Mouse (Mus musculus) myocyte (in vitro differentiated cells): Measurements from ENCODE around the gene D13Ertd608e.
"Not testable (repeated sequence)": the region's sequence is repeated elsewhere in the genome, so short reads cannot be mapped to it uniquely, and the experiment has no call there.

Experiments used
- E2F4 ChIP-seq: IDR thresholded peaks from one replicate; pipeline ENCODE4 v1.6.1; 2011; ENCODE audit warnings: mild to moderate bottlenecking, control low read depth, moderate library complexity; ENCODE audit not compliant: insufficient read depth
- MYOG ChIP-seq, 3 experiments: IDR thresholded peaks; one replicate each; pipeline ENCODE4 v1.6.1; 2011; ENCODE audit warnings: control low read depth in 2 of 3, low read depth in 2 of 3, mild to moderate bottlenecking in 2 of 3; ENCODE audit not compliant: insufficient read length in 2 of 3, control insufficient read depth in 1 of 3, insufficient read depth in 1 of 3
- POLR2A ChIP-seq: IDR thresholded peaks from one replicate; pipeline ENCODE4 v1.6.1; 2011; ENCODE audit warnings: low read depth, mild to moderate bottlenecking, control low read depth, moderate library complexity; ENCODE audit not compliant: insufficient read length
- POLR2AphosphoS2 ChIP-seq: IDR thresholded peaks from one replicate; pipeline ENCODE4 v1.6.1; 2011; ENCODE audit warnings: low read depth, control low read depth; ENCODE audit not compliant: insufficient read length
- TCF3 ChIP-seq: IDR thresholded peaks from one replicate; pipeline ENCODE4 v1.6.1; 2011; ENCODE audit warnings: low read depth, control low read depth; ENCODE audit not compliant: insufficient read length
- USF1 ChIP-seq: IDR thresholded peaks from one replicate; pipeline ENCODE4 v1.6.1; 2011; ENCODE audit warnings: low read depth, mild to moderate bottlenecking, control low read depth, moderate library complexity

GRCm38 (mm10) chr13:119894685-119895084, 58.9 kb downstream of the D13Ertd608e start, which contains the start of gene Tcstv1:
- TF ChIP-seq TCF3; E2F4; MYOG (IDR thresholded peaks at IDR 0.05; ENCODE audit: control insufficient read depth in 1 of 3, insufficient read depth in 1 of 3, insufficient read length in 2 of 3, low read depth in 2 of 3); POLR2A; POLR2AphosphoS2; USF1: not testable (repeated sequence)
